Mouse (Mus musculus) 3T3-L1 (cell line): ENCODE data around the gene Ptprg.
"Not testable (repeated sequence)": the region's sequence is repeated elsewhere in the genome, so short reads cannot be mapped to it uniquely, and the experiment has no call there.

ENCODE experiments used
- DNase-seq: peaks from one replicate; pipeline ENCODE4 v3.0.0-alpha.2; 2015; ENCODE audit warnings: low read depth, low spot score

Gene Ptprg

GRCm38 (mm10) chr14:11732376-11732775 is 179.0 kb downstream of the Ptprg start:
- no peak for DNase-seq

DNA sequence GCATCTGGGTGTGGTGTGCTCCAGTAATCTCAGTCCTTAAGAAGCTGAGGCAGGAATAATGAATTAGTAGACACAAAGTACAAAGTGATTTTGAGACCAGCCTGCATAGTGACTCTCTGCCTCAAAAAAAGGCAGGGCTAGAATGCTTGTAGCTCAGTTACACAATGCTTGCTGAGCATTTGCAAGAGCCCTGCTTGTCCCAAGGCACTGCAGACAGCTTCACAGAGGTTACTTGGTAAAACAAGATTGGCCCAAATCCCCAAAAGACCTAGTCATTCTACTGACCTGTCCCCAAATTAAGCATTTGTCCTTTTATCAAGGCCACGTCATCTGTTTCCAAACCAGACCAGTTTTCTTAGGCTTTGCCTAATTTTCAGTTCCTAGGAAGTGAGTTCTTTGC is 190.4 kb downstream of the Ptprg start:
- DNase-seq, result no peak

GRCm38 (mm10) chr14:11752678-11753077 is 199.3 kb downstream of the Ptprg start:
- no peak for DNase-seq

DNA sequence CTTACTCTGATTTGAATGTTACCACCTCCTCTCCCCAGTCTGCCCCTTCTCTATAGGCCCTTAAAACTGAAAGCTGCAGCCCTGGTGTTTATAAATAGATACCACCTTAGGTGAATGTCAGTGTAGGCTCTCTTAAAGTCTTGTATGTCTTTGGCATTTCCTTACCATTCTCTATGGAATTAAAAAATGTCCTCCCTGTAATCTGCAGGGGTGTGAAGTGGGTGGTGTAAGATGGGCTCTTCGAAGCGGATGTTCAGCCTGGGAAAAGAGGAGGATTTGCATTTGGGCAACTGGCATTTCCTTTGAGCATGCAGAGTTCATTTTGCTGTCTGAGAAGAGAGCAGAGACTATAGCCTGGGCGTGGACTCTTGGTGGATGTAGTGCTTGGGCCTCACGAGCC is 201.3 kb downstream of the Ptprg start:
- DNase-seq, result no peak

- DNase-seq, result no peak
Observed at GRCm38 (mm10) chr14:11758185-11758584, 204.9 kb downstream of the Ptprg start.

DNA sequence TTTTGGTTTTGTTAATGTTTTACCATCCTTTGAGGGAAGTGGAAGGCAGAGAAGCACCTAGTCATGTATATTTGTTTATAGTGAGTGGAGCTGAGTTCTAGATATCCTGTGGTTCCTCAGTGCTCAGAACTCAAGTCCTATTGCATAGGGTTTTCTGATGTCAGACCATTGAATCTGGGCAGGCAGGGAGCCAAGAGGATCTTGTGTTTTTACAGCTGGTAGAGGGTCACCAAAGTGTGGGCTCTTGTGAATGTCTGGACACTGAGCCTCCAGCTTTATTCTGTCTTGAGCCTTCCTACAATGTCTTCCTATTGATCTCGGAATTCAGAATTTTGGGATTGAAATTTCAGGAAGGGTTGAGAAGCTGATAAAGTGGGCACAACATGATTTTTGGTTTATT is 206.0 kb downstream of the Ptprg start:
- no peak for DNase-seq

DNA sequence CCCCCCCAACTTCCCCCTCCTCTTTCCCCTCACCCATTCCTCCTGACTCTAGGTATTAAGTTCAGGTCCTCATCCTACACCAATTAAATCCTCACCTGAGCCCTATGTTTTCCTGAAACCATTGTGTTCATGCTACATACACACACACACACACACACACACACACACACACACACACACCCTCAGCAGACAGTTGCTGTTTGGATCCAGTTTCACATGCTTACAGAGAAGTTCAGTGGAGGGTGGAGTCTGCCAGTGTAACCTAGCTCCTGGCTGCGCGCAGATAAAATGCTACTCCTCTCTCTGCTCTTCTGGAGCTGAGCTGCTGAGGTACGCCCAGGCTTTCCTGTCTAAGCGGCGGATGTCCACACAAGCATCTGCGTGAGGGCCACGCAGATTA is 209.7 kb downstream of the Ptprg start:
- DNase-seq, result no peak

DNA sequence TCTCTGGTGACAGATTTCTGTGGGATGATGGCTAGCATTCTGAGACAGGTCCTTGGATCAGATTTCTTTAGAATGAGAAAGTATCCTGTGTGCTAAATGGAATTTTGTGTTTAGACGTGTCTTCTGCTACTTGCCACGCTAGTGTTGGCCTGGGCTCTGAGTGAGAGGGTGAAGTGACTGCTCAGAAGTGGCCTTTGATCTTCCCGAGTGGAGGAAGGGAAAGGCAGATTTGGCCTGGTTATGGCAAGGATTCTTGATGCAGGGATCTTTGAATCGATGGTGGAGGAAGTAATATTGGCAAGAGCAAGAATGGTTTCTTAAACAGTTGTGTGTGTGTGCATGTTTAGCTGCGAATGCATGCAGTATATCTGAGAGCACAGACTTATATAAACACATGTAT is 219.4 kb downstream of the Ptprg start:
- DNase-seq, result no peak

GRCm38 (mm10) chr14:11774476-11775037 is 221.2 kb downstream of the Ptprg start:
- no peak for DNase-seq

DNA sequence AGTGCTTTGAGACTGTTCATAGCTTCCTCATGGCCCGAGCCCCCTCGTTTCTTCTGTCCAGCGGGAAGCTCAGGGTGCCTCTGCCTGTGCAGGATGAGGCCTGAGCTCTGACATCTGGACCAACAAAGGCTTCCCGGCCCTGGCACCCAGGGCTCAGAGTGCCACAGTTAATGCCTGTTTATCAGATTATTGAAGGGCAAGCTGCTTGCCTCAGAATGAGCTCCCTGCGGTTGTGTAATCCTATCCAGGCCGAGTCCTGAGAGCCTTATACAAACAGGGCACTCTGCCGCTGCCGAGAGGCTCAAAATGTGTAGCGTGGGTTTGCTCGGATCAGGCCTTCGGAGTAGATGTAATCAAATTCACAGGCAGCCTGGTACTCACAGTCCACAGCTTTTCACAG is 221.9 kb downstream of the Ptprg start:
- no peak for DNase-seq

- DNase-seq, result no peak
Observed at GRCm38 (mm10) chr14:11775951-11776495, 222.7 kb downstream of the Ptprg start.

DNA sequence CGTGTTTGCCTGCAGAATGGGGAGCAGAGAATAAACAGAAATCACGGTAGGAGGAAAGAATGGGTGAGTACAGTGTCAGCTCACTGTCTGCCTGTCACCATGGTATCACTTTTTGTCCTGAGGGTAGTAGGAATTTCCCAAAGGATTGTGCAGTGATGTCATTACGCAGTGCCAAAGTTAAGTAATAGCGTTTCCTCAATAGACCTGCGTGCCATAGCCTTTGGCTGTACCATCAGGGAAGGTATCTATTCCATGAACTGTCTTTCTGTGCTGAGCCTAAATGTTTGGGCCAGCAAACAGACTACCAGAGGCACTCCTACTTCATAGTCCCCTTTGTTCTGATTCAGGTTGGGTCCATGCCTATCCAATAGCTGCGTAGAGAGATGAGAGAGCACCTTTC is 223.2 kb downstream of the Ptprg start:
- no peak for DNase-seq

- DNase-seq, result no peak
Observed at GRCm38 (mm10) chr14:11791190-11791589, 237.9 kb downstream of the Ptprg start.

- DNase-seq, result no peak
Observed at GRCm38 (mm10) chr14:11793847-11794246, 240.5 kb downstream of the Ptprg start.

- DNase-seq, result no peak
Observed at GRCm38 (mm10) chr14:11802355-11803035, 249.2 kb downstream of the Ptprg start.

- DNase-seq, result no peak
Observed at GRCm38 (mm10) chr14:11806674-11807073, 253.3 kb downstream of the Ptprg start.

DNA sequence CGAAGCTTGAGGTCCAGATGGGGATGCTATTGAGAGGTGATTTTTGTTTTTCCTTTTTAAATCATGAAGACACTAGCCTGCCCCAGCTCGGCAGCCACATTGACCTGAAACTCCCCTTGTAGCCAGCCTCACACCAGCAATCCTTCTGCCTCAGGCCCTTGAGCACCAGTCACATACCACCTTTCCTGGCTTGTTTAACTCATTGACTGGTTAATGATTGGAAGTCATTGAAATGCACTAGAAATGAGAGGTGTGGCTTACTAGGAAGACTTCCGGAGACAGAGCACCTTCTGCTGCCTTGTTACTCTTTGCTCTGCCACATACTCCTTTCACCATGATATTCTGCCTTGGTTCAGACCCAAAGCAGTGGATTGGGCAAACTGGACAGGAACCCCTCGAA is 254.1 kb downstream of the Ptprg start:
- DNase-seq, result no peak

GRCm38 (mm10) chr14:11811142-11811761 is 257.9 kb downstream of the Ptprg start:
- no peak for DNase-seq

GRCm38 (mm10) chr14:11812291-11812690 is 259.0 kb downstream of the Ptprg start:
- DNase-seq, result no peak

DNA sequence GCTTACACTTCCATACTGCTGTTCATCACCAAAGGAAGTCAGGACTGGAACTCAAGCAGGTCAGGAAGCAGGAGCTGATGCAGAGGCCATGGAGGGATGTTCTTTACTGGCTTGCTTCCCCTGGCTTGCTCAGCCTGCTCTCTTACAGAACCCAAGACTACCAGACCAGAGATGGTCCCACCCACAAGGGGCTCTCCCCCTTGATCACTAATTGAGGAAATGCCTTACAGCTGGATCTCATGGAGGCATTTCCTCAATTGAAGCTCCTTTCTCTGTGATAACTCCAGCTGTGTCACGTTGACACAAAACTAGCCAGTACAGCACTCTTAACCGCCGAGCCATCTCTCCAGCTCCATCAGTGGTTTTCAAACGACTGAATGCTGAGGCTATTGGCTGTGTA is 261.5 kb downstream of the Ptprg start:
- DNase-seq, result not testable (repeated sequence)

DNA sequence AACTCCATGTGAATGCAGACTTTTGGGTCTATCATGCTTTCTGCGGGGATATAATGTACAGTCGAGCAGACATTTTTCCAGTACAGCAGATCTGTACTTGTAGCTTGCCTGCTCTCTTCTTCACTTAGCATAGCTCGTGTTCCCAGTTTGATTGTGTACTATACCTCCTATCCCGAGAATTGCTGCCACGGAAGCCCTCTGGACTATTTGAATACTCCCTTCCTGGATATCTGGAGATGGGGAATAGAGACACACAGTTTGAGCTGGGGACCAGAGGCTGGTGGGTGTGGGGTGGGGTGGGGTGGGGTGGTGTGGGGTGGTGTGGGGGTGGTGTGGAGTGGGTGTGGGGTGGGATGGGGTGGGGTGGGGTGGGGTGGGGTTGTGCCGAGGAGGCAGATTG is 263.9 kb downstream of the Ptprg start:
- no peak for DNase-seq

DNA sequence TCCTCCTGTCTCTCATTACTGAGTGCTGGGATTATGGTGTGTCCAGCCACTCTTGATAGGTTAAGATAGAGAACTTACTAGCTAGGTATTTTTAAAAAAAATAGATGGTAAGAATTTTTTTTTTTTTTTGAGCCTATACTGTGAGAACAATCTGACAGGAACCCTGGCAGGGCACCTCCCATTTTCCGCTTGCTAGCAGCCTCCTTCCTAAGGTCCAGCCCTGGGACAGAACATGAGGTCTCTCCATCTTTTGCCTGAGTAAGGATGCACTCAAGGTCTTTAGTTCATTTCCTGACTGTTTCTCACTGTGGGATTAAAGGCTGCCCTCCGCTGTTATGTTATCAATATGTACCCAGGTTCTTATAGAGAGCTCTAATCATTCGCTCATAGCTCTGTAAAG is 264.7 kb downstream of the Ptprg start:
- no peak for DNase-seq

DNA sequence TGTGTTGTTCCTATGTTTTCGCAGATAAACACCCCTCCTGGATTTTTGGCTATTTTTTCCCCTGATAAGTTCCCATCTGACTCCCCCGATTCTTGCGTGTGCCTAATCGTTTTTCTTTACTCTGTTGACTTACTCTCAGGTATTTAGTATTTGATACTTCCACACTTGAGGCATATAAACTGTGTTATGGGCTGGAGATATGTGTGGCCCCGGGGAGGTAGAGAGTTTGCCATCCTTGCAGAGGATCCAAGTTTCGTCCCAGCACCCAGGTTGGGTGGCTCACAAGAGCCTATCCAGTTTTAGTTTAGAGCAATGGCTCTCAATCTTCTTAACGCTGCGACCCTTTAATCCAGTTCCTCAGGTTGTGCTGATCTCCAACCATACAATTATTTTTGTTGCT is 265.4 kb downstream of the Ptprg start:
- DNase-seq, result no peak
